Mouse (Mus musculus) liver, embryonic 14 days (tissue): ENCODE data around the gene Gm8246. TPM values are rescaled to one million over a fixed set of nuclear protein-coding genes. Genes with fewer than 3 reads are reported as not detected.

Source experiments
- polyA plus RNA-seq: library from polyadenylated mRNA; depleted of rRNA; stranded (reverse); fragments of >200 nt; gene quantifications from 2 replicates; pipeline ENCODE4 v1.2.3, GENCODE M21; 2012; rRNA removed

Gm8246 gene
- polyA plus RNA-seq, result not detected in 2 replicates

DNA sequence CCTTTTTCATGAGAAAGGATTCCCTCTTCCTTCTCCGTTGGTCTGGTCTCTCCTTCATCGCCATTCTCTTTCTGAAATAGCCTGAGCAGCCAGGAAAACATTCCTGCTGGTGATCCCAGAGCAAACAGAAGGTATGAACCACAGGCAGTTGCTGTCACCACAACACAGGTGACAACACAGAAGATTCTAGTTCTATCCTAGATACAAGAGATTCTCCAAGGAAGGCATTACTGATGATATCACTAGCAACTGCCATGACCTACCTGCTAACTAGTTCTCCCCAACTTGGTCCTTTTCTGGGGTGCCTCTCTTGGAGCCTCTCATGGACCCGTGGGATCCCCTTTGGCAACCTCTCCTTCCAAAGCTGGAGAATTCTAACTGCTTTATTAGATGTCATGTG, at the start of gene Gm8246:
TSS of gene Gm8246 (minus strand) at position 101 of the 400 bp plus-strand sequence.

DNA sequence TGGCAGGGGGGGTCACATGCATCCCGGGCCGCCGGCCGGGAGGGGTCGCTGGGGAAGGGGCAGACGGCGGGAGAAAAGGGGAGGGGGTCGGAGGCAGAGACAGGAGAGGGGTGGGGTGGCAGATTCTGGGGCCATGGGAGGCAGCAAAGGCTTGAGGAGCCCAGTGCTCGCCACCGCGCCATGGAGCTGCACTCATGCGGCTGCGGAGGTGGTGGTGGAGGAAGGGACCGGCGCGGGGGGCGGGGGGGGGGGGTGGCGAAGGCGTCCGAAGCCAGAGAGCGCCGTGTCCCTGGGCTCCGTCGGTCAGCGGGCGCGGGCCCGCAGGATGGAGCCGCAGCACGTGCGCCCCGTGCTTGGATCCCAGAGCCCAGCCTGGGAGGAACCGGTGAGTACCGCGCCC, 23.7 kb upstream of the Gm8246 start, which contains the start of gene Gm3488:
TSS of gene Gm3488 (plus strand) at position 301 of the 400 bp plus-strand sequence.

DNA sequence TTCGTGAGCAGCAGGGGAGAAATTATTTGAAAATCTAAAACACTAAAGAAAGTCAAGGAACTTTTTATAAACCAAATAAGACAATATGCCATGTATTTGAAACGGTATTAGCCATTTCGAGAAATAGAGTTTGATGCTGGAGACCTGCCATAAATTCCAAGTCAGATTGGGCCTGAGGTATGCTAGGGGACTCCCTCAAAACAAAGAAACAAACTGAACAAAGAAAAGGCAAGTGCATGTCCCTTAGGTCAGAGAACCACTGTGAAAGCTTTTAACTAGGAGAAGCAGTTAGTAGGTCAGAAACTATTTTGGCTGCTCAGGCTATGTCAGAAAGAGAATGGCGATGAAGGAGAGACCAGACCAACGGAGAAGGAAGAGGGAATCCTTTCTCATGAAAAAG, 6.3 kb upstream of the Gm8246 start, which contains the start of gene Gm3187:
TSS of gene Gm3187 (plus strand) at position 301 of the 400 bp plus-strand sequence.

GRCm38 (mm10) chr14:5455367-5455766, 22.3 kb downstream of the Gm8246 start, which contains the start of gene Gm3194:
Gm3194 (minus strand) TSS chr14:5455467.

Other genes with a start within 250 kb of the Gm8246 start
- gene Gm3526, start 217.2 kb downstream of the Gm8246 start, polyA plus RNA-seq, result not detected in 2 replicates
- gene Gm3542, start 142.9 kb downstream of the Gm8246 start, polyA plus RNA-seq, result not detected in 2 replicates
- 0.01 TPM in 1 of 2 replicates, not detected in the other for gene Gm3500, start 88.8 kb downstream of the Gm8246 start, polyA plus RNA-seq
- 0.05 and 0.07 TPM in 2 replicates for gene Gm3194, start 22.4 kb downstream of the Gm8246 start, polyA plus RNA-seq
- gene Gm3187, start 6.4 kb upstream of the Gm8246 start, polyA plus RNA-seq, result not detected in 2 replicates
- 0.02 TPM in 2 replicates for gene Gm3488, start 23.8 kb upstream of the Gm8246 start, polyA plus RNA-seq
- not detected in 2 replicates for gene Gm3532, start 60.7 kb upstream of the Gm8246 start, polyA plus RNA-seq
- not detected in 2 replicates for gene Gm8265, start 155.2 kb upstream of the Gm8246 start, polyA plus RNA-seq
- not detected in 2 replicates for gene Gm9603, start 209.6 kb upstream of the Gm8246 start, polyA plus RNA-seq